ENCODE assay signal across 10 mouse cellular contexts in the genomic region with DNA sequence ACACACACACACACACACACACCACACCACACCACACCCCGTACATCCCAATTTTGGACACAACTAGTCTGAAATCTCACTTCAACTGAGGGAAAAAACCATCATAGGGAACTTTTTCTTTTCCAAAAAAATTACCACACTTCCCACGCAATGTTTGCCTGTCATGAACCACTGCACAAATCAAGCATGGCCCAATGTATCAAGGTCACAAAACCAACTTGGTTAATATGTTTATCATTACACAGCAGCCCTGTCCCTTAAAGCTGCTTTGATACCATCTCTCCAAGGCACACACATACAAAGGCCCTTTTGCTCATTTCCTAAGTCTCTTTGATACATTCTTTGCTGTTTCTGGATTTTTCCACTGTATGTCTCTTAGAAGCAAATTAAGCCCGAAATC. TPM values are rescaled to one million over a fixed set of nuclear protein-coding genes. Genes with fewer than 3 reads are reported as not detected.
DNase-seq lines count a peak whose midpoint lies in the region; ATAC-seq and TF ChIP-seq lines count a peak whose summit lies in the region.
"Had no signal": no experiment of that assay in that cellular context is flagged by ENCODE, and none has a peak within 500 bp of the region (broad histone marks: within the 10 kb centered on the region; RNA-seq: fewer than 3 reads in every experiment).

No protein-coding gene starts in this region.

- H3K27me3 ChIP-seq in cerebellum, adult 2 months (ENCODE audit: control insufficient read depth, insufficient read depth, low read length) = no peaks in the 10 kb centered on the region
- no peaks in the 10 kb centered on the region for H3K27me3 ChIP-seq in kidney, embryonic 14.5 days (ENCODE audit: control insufficient read depth, insufficient read depth, low read length)
- no peaks in the 10 kb centered on the region for H3K27me3 ChIP-seq in testis, adult 2 months (ENCODE audit: control insufficient read depth, insufficient read depth, low read length)

- H3K27ac ChIP-seq in cerebellum, adult 2 months (ENCODE audit: insufficient read depth, low read length) = no peak overlapping the region
- no peak overlapping the region for H3K27ac ChIP-seq in kidney, embryonic 14.5 days (ENCODE audit: low read depth, low read length)
- 0 out of 2 replicates have a peak overlapping the region, but pooled peaks have one; percentile 18 for H3K27ac ChIP-seq in testis, adult 2 months (ENCODE audit: control insufficient read depth, insufficient read depth, low read depth, low read length)

- TF ChIP-seq POLR2A in cerebellum, adult 2 months (IDR thresholded peaks at IDR 0.05; ENCODE audit: borderline replicate concordance, insufficient read depth, low read length) = no peak
- TF ChIP-seq POLR2A in testis, adult 2 months (IDR thresholded peaks at IDR 0.05; ENCODE audit: control insufficient read depth, low read depth, low read length) = no peak

- peak overlapping the region; percentile 21 for H3K4me2 ChIP-seq in kidney, embryonic 14.5 days (replicated peaks; ENCODE audit: low read depth, low read length)

- H3K4me3 ChIP-seq in cerebellum, adult 2 months (replicated peaks; ENCODE audit: insufficient read depth, low read depth, low read length) = peak overlapping the region; percentile 99
- peak overlapping the region; percentile 12; the same call in 1 of the 2 replicates for H3K4me3 ChIP-seq in kidney, embryonic 14.5 days (ENCODE audit: low read length)
- H3K4me3 ChIP-seq in testis, adult 2 months (ENCODE audit: control insufficient read depth, low read depth, low read length) = no peak overlapping the region; the same call in 1 of the 2 replicates

- H3K9me3 ChIP-seq in kidney, embryonic 14.5 days (ENCODE audit: control insufficient read depth, low read length) = no peaks in the 10 kb centered on the region; the same call in 1 of the 2 replicates

- TF ChIP-seq CTCF in cerebellum, adult 2 months (IDR thresholded peaks at IDR 0.05; ENCODE audit: borderline replicate concordance, insufficient read depth, low read depth, low read length) = no peak
- no peak for TF ChIP-seq CTCF in testis, adult 2 months (IDR thresholded peaks at IDR 0.05; ENCODE audit: control insufficient read depth, insufficient read depth, insufficient replicate concordance, low read depth, low read length)

- peaks cover 6% of the 10 kb centered on the region; the same call in 1 of the 2 replicates for H3K4me1 ChIP-seq in cerebellum, adult 2 months (ENCODE audit: control insufficient read depth, insufficient read depth, low read length)
- H3K4me1 ChIP-seq in kidney, embryonic 14.5 days (ENCODE audit: control insufficient read depth, insufficient read depth, low read length) = no peaks in the 10 kb centered on the region
- H3K4me1 ChIP-seq in testis, adult 2 months (ENCODE audit: control insufficient read depth, insufficient read depth, low read length) = no peaks in the 10 kb centered on the region; the same call in 1 of the 2 replicates

- no peak for DNase-seq in cerebellum, adult 2 months
- no peak for DNase-seq in cerebellum, adult 11 months
- no peak for DNase-seq in kidney, postnatal 25 days
- DNase-seq in testis, postnatal 10 days (ENCODE audit: low spot score) = no peak
- DNase-seq in thymus, postnatal 0 days (ENCODE audit: low spot score) = no peak
- no peak for DNase-seq in thymus, postnatal 10 days (ENCODE audit: low spot score in 2 of 2)
- DNase-seq: adrenal gland, postnatal 10 days; cerebellum, postnatal 10 days had no signal

- WGBS in cerebellum, adult 2 months = 28% methylated on average over 3 of the region's 3 CpGs
- WGBS in kidney, embryonic 14.5 days = 71% methylated on average over 3 of the region's 3 CpGs

- no peaks in the 10 kb centered on the region for H3K36me3 ChIP-seq in kidney, embryonic 14.5 days (ENCODE audit: control insufficient read depth, insufficient read depth, low read length)
- H3K36me3 ChIP-seq in testis, adult 2 months (ENCODE audit: control insufficient read depth, insufficient read depth, low read length) = no peaks in the 10 kb centered on the region

- ATAC-seq in kidney, embryonic 14.5 days (ENCODE audit: low FRiP score, low TSS enrichment) = no peak

- H3K9ac ChIP-seq in kidney, embryonic 14.5 days (ENCODE audit: low read depth, low read length) = no peak overlapping the region

RNA-seq across cellular contexts. Expression of a gene that starts 1.5 kb away (rescaled TPM):
- 26.2 and 27.7 TPM in 2 replicates for polyA plus RNA-seq in cerebellum, adult 2 months (2012; rRNA removed)
- 7.0 and 10.2 TPM in 2 replicates for polyA plus RNA-seq in kidney, embryonic 14.5 days (2014; fragmentation: Nextera tagmentation; extraction: Ambion mirVana)
- polyA plus RNA-seq in testis, adult 2 months (2012; rRNA removed) = 41.2 and 43.0 TPM in 2 replicates
- 5.7 and 7.4 TPM in 2 replicates for polyA plus RNA-seq in thymus, postnatal 0 days (2015; fragmentation: Nextera tagmentation; extraction: Ambion mirVana)

RNA-seq across cellular contexts. Expression of a gene that starts 9.2 kb away (rescaled TPM):
- polyA plus RNA-seq in cerebellum, adult 2 months (2012; rRNA removed) = 2.3 and 2.4 TPM in 2 replicates
- 1.1 and 1.9 TPM in 2 replicates for polyA plus RNA-seq in kidney, embryonic 14.5 days (2014; fragmentation: Nextera tagmentation; extraction: Ambion mirVana)
- 5.9 and 6.4 TPM in 2 replicates for polyA plus RNA-seq in testis, adult 2 months (2012; rRNA removed)
- 1.4 and 1.7 TPM in 2 replicates for polyA plus RNA-seq in thymus, postnatal 0 days (2015; fragmentation: Nextera tagmentation; extraction: Ambion mirVana)

RNA-seq across cellular contexts. Expression of a gene that starts 40.8 kb away (rescaled TPM):
- polyA plus RNA-seq in cerebellum, adult 2 months (2012; rRNA removed) = 6.4 and 7.6 TPM in 2 replicates
- 2.0 and 3.5 TPM in 2 replicates for polyA plus RNA-seq in kidney, embryonic 14.5 days (2014; fragmentation: Nextera tagmentation; extraction: Ambion mirVana)
- 3.8 and 4.2 TPM in 2 replicates for polyA plus RNA-seq in testis, adult 2 months (2012; rRNA removed)
- 0.62 and 0.65 TPM in 2 replicates for polyA plus RNA-seq in thymus, postnatal 0 days (2015; fragmentation: Nextera tagmentation; extraction: Ambion mirVana)
